Comparison of ENCODE assay signal across 31 mouse cellular contexts in the genomic region with DNA sequence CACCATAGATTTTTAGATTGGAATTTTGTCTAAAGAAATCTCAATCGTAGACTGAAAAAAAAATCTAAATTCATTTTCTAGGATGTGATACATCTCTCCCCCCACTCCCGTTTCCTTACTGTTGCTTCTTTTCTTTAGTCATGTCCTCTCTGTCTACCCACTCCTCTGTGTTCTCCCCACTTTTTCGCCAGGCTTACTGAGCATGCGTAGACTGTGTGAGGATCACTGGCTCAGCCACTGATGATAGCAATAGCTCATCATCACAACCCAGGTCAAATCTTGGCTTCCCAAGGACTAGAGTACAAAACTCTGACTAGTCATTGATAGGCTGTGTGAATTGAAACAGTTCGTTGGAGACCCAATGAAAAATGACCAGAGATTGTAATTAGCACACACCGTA. TPM values are rescaled to one million over a fixed set of nuclear protein-coding genes. Genes with fewer than 3 reads are reported as not detected.
DNase-seq lines count a peak whose midpoint lies in the region; ATAC-seq lines count a peak whose summit lies in the region.
"Had no signal": no experiment of that assay in that cellular context is flagged by ENCODE, and none has a peak within 500 bp of the region (broad histone marks: within the 10 kb centered on the region; RNA-seq: fewer than 3 reads in every experiment).

No protein-coding gene starts in this region.

- no peak overlapping the region for H3K4me3 ChIP-seq in limb, embryonic 11.5 days (ENCODE audit: low read depth, low read length)
- no peak overlapping the region for H3K4me3 ChIP-seq in limb, embryonic 10.5 days
- no peak overlapping the region for H3K4me3 ChIP-seq in embryonic facial prominence, embryonic 14.5 days (ENCODE audit: low read depth, low read length)
- peak overlapping the region; percentile 27; the same call in 1 of the 2 replicates for H3K4me3 ChIP-seq in limb, embryonic 13.5 days
- H3K4me3 ChIP-seq: heart, adult 2 months; heart, embryonic 13.5 days; kidney, embryonic 15.5 days; liver, embryonic 15.5 days; lung, embryonic 15.5 days; megakaryocyte, embryonic 14.5 days; neural tube, embryonic 12.5 days had no signal

- no peak overlapping the region for H3K9ac ChIP-seq in limb, embryonic 11.5 days (ENCODE audit: low read length)
- no peak overlapping the region for H3K9ac ChIP-seq in embryonic facial prominence, embryonic 14.5 days (ENCODE audit: low read depth, low read length)
- H3K9ac ChIP-seq in limb, embryonic 13.5 days: no peak overlapping the region
- H3K9ac ChIP-seq: forebrain, postnatal 0 days; heart, embryonic 13.5 days; kidney, embryonic 15.5 days; liver, embryonic 15.5 days; lung, embryonic 15.5 days; neural tube, embryonic 12.5 days had no signal

- no peak for DNase-seq in limb, embryonic 11.5 days (ENCODE audit: low spot score)
- DNase-seq in limb, embryonic 10.5 days (ENCODE audit: low spot score): no peak
- DNase-seq in NIH3T3 (ENCODE audit: low read depth): peak; percentile 52
- no peak for DNase-seq in embryonic facial prominence, embryonic 14.5 days (ENCODE audit: low spot score)
- DNase-seq in left cerebral cortex, postnatal 10 days (ENCODE audit: extremely low spot score in 1 of 2, low spot score in 2 of 2): no peak
- DNase-seq in T-cell, adult 2 months (ENCODE audit: low spot score): no peak
- DNase-seq: cerebellum, adult 9-10 months; forebrain, postnatal 0 days; gastrocnemius, postnatal 25 days; heart, adult 2 months; heart, postnatal 14 days; kidney, adult 11 months; liver; lung, postnatal 36 days; thymus, adult 18-20 months; thymus, postnatal 4 days had no signal

- intact Hi-C loops in left cerebral cortex, postnatal 10 days (cut with DNase I): no loop called here

- 0 out of 2 replicates have a peak, but pooled peaks have one; percentile 44 for ATAC-seq in limb, embryonic 11.5 days (ENCODE audit: insufficient number of reproducible peaks, low FRiP score, low TSS enrichment, low read depth)
- no peak for ATAC-seq in embryonic facial prominence, embryonic 14.5 days (ENCODE audit: low read depth)
- peak; percentile 59; the same call in 1 of the 2 replicates for ATAC-seq in limb, embryonic 13.5 days (ENCODE audit: low FRiP score, low read depth)
- ATAC-seq: forebrain, postnatal 0 days had no signal

- no peaks in the 10 kb centered on the region for H3K9me3 ChIP-seq in limb, embryonic 11.5 days (ENCODE audit: control insufficient read depth, low read length)
- no peaks in the 10 kb centered on the region for H3K9me3 ChIP-seq in limb, embryonic 10.5 days (replicated peaks)
- no peaks in the 10 kb centered on the region for H3K9me3 ChIP-seq in embryonic facial prominence, embryonic 14.5 days (ENCODE audit: control insufficient read depth, low read length)
- no peaks in the 10 kb centered on the region for H3K9me3 ChIP-seq in limb, embryonic 13.5 days
- H3K9me3 ChIP-seq: heart, embryonic 13.5 days; kidney, embryonic 15.5 days; liver, embryonic 15.5 days; lung, embryonic 15.5 days; neural tube, embryonic 12.5 days had no signal

- H3K27me3 ChIP-seq in limb, embryonic 11.5 days (ENCODE audit: control insufficient read depth, insufficient read depth, low read length): peaks cover 5% of the 10 kb centered on the region
- peaks cover 18% of the 10 kb centered on the region for H3K27me3 ChIP-seq in limb, embryonic 10.5 days (ENCODE audit: low read depth, poor library complexity, severe bottlenecking)
- H3K27me3 ChIP-seq in embryonic facial prominence, embryonic 14.5 days (replicated peaks; ENCODE audit: control insufficient read depth, insufficient read depth, low read length): peaks cover 11% of the 10 kb centered on the region
- H3K27me3 ChIP-seq in limb, embryonic 13.5 days: peaks cover 43% of the 10 kb centered on the region

- 80% methylated on average over 6 of the region's 6 CpGs for WGBS in limb, embryonic 11.5 days
- 90% methylated on average over 6 of the region's 6 CpGs for WGBS in limb, embryonic 10.5 days
- 84% methylated on average over 6 of the region's 6 CpGs for whole genome bisulfite sequencing in embryonic facial prominence, embryonic 14.5 days
- WGBS in limb, embryonic 13.5 days: 62% methylated on average over 6 of the region's 6 CpGs

- H3K4me1 ChIP-seq in limb, embryonic 11.5 days (ENCODE audit: control insufficient read depth, insufficient read depth, low read length): peaks cover 4% of the 10 kb centered on the region; the same call in 1 of the 2 replicates
- 0 out of 2 replicates have a peak, but pooled peaks cover 4% of the 10 kb centered on the region for H3K4me1 ChIP-seq in limb, embryonic 10.5 days
- H3K4me1 ChIP-seq in embryonic facial prominence, embryonic 14.5 days (ENCODE audit: control insufficient read depth, insufficient read depth, low read length): no peaks in the 10 kb centered on the region; the same call in 1 of the 2 replicates
- peaks cover 19% of the 10 kb centered on the region; the same call in 1 of the 2 replicates for H3K4me1 ChIP-seq in limb, embryonic 13.5 days
- H3K4me1 ChIP-seq: heart, embryonic 13.5 days; kidney, embryonic 15.5 days; liver, embryonic 15.5 days; lung, embryonic 15.5 days; megakaryocyte, embryonic 14.5 days; neural tube, embryonic 12.5 days had no signal

- no peak overlapping the region for H3K4me2 ChIP-seq in limb, embryonic 11.5 days (ENCODE audit: low read depth, severe bottlenecking)
- H3K4me2 ChIP-seq in embryonic facial prominence, embryonic 14.5 days (ENCODE audit: low read depth, low read length): peak overlapping the region; percentile 35
- H3K4me2 ChIP-seq in limb, embryonic 13.5 days (replicated peaks): peak overlapping the region; percentile 55
- H3K4me2 ChIP-seq: heart, embryonic 13.5 days; liver, embryonic 15.5 days; lung, embryonic 15.5 days had no signal

- no peaks in the 10 kb centered on the region for H3K36me3 ChIP-seq in limb, embryonic 11.5 days (ENCODE audit: control insufficient read depth, insufficient read depth, low read length)
- H3K36me3 ChIP-seq in limb, embryonic 10.5 days: no peaks in the 10 kb centered on the region
- no peaks in the 10 kb centered on the region for H3K36me3 ChIP-seq in embryonic facial prominence, embryonic 14.5 days (ENCODE audit: control insufficient read depth, insufficient read depth, low read length)
- H3K36me3 ChIP-seq in limb, embryonic 13.5 days: no peaks in the 10 kb centered on the region
- H3K36me3 ChIP-seq: heart, embryonic 13.5 days; kidney, embryonic 15.5 days; liver, embryonic 15.5 days; lung, embryonic 15.5 days; neural tube, embryonic 12.5 days had no signal

- H3K27ac ChIP-seq in limb, embryonic 11.5 days (replicated peaks; ENCODE audit: low read depth, low read length): no peak overlapping the region
- no peak overlapping the region for H3K27ac ChIP-seq in limb, embryonic 10.5 days
- H3K27ac ChIP-seq in embryonic facial prominence, embryonic 14.5 days (replicated peaks; ENCODE audit: low read depth, low read length): no peak overlapping the region
- no peak overlapping the region for H3K27ac ChIP-seq in limb, embryonic 13.5 days
- H3K27ac ChIP-seq: heart, adult 2 months; heart, embryonic 13.5 days; kidney, embryonic 15.5 days; liver, embryonic 15.5 days; lung, embryonic 15.5 days; neural tube, embryonic 12.5 days had no signal

RNA-seq across cellular contexts. Expression of gene Lgr5, which starts 6.1 kb away (rescaled TPM):
- 4.3 and 5.5 TPM in 2 replicates for polyA plus RNA-seq in limb, embryonic 11.5 days (2014; fragmentation: Nextera tagmentation; extraction: Ambion mirVana)
- 1.4 and 2.3 TPM in 2 replicates for polyA plus RNA-seq in limb, embryonic 10.5 days (2016; fragmentation: Nextera tagmentation; extraction: Ambion mirVana)
- 10.4 and 13.1 TPM in 2 replicates for polyA plus RNA-seq in embryonic facial prominence, embryonic 14.5 days (2014; fragmentation: Nextera tagmentation; extraction: Ambion mirVana)
- 9.1 and 10.1 TPM in 2 replicates for polyA plus RNA-seq in limb, embryonic 13.5 days (2015; fragmentation: Nextera tagmentation; extraction: Ambion mirVana)
- total RNA-seq in left cerebral cortex, postnatal 10 days (2021): 1 to 10 TPM; 2.0 to 2.5 TPM
- total RNA-seq: MEL; monocyte, adult 5-6 weeks had no signal

RNA-seq across cellular contexts. Expression of gene A930009A15Rik, which starts 23.9 kb away (rescaled TPM):
- polyA plus RNA-seq in limb, embryonic 11.5 days (2014; fragmentation: Nextera tagmentation; extraction: Ambion mirVana): not detected in 2 replicates
- not detected in 2 replicates for polyA plus RNA-seq in limb, embryonic 10.5 days (2016; fragmentation: Nextera tagmentation; extraction: Ambion mirVana)
- 0.42 TPM in 1 of 2 replicates, not detected in the other for polyA plus RNA-seq in embryonic facial prominence, embryonic 14.5 days (2014; fragmentation: Nextera tagmentation; extraction: Ambion mirVana)
- polyA plus RNA-seq in limb, embryonic 13.5 days (2015; fragmentation: Nextera tagmentation; extraction: Ambion mirVana): 0.32 TPM in 1 of 2 replicates, not detected in the other
- total RNA-seq in left cerebral cortex, postnatal 10 days (2021): under 1 TPM; 0.34 to 0.61 TPM
- total RNA-seq: adrenal gland, postnatal 25 days; common myeloid progenitor, adult 5-6 weeks; forebrain, postnatal 0 days; gastrocnemius, postnatal 25 days; heart, adult 2 months; heart, postnatal 14 days; monocyte, adult 5-6 weeks had no signal
- polyA plus RNA-seq: C2C12; forebrain, embryonic 11.5 days; heart, adult 2 months; heart, embryonic 13.5 days; large intestine, adult 2 months; liver, embryonic 15.5 days; lung, embryonic 15.5 days; stomach, embryonic 16.5 days had no signal
